Mouse (Mus musculus) limb, embryonic 13.5 days (tissue): Measurements from ENCODE around the gene Disc1. TPM values are rescaled to one million over a fixed set of nuclear protein-coding genes. Genes with fewer than 3 reads are reported as not detected.

Source experiments
- microRNA-seq: library from miRNA; unstranded; fragments of <30 nt; microRNA quantifications from one replicate; pipeline ENCODE4, GENCODE M21; 2016
- polyA plus RNA-seq: library from polyadenylated mRNA; unstranded; fragments of >200 nt; fragmentation: Nextera tagmentation; extraction: Ambion mirVana; gene quantifications from 2 replicates; pipeline ENCODE4 v1.2.1, GENCODE M21; 2015

The Disc1 gene
- polyA plus RNA-seq, 1 experiment from 2014 or later = 2.9 TPM

Small RNA genes lying within 50 kb of the gene (microRNA-seq; reads per million reads assigned to microRNA genes)
- gene Gm22197 = not detected

Other genes starting within 250 kb of the Disc1 start
- gene Gnpat, start 191.2 kb upstream of the Disc1 start, polyA plus RNA-seq = 97.6 and 99.6 TPM in 2 replicates
- gene 2810004N23Rik, start 191.1 kb upstream of the Disc1 start, polyA plus RNA-seq = 52.7 and 53.9 TPM in 2 replicates
- gene Exoc8, start 156.5 kb upstream of the Disc1 start, polyA plus RNA-seq = 8.4 and 8.5 TPM in 2 replicates
- gene Sprtn, start 156.3 kb upstream of the Disc1 start, polyA plus RNA-seq = 9.1 and 9.3 TPM in 2 replicates
- gene Egln1, start 104.9 kb upstream of the Disc1 start, polyA plus RNA-seq = 11.9 and 13.5 TPM in 2 replicates
- gene Tsnax, start 41.2 kb upstream of the Disc1 start, polyA plus RNA-seq = 138 and 139 TPM in 2 replicates